Mouse (Mus musculus) cerebellum, adult 9-10 months (tissue): ENCODE results near the gene 4930524J08Rik.
A peak's percentile ranks its signal among the peaks of the same experiment; 100 is the strongest.

Source experiments
- DNase-seq: peaks from one replicate; pipeline ENCODE4 v3.0.0; 2022

Gene 4930524J08Rik

DNA sequence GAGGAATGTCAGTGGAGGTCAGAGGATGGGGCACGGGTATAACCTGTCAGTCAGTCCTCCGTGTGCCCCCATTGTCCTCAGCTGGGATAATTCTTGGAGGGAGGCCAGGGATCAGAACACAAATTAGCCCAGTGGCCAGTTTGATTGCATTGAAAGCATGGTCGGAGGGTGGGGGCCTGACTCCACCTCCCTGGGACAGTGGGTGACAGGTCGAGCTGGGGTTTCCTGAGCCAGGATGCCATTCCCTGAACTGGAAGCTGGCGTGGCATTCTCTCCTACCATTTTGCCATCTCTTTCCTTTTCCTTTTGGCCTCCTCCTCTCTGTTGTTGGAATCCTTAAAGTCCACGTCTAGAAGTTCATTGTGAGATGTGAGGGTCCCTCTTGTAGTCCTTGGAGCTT lies 27.0 kb downstream of the 4930524J08Rik start:
- no peak for DNase-seq

DNA sequence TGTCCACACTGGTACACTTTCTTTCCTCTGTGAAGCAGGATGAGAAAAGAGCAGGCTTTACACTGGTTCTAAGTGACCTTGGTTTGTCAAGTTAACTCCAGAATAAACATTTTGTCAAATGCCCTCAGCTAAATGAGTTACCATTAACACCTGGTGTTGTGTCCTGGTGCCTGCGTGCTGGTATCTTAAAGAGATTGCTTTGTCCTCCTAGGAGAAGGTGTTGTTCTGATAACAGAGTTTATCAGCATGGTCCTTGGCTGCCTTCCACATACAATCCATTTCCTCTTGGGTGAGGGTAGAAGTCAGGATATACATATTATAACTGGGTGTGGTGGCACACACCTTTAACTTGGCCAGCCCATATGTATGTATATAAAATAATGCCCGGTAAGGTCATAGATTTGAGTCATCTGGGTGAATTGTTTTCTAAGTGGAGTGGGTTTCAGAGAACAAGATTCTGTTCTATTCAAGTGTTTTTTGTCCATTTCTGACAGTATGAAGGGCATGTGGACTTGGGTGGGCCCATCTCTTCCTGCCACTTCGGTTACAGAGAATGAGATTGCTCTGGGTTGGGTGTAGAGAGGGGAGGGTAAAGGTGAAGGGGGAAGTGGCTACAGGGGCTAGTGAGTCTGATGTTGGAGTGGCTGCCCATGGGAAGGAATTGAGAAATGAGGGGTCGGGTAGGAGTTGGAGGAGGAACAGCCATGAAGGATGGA lies 27.6 kb downstream of the 4930524J08Rik start:
- DNase-seq: no peak

DNA sequence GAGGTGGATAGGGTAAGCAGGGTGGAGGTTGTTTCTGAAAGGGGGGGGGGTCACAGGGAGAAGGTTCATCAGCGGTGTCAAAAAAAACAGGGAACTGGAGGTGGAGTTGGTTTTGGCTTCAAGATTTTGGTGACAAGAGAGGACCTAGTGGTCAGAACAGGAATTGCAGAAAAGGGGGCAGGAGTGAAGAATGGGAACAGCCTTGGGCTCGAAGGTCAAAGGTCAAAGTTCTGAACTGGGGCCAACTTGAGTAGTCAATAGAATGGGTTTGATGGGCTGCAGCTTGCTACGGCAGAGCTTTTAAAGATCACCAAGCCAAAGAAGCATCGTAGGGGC lies 28.1 kb downstream of the 4930524J08Rik start:
- no peak for DNase-seq

DNA sequence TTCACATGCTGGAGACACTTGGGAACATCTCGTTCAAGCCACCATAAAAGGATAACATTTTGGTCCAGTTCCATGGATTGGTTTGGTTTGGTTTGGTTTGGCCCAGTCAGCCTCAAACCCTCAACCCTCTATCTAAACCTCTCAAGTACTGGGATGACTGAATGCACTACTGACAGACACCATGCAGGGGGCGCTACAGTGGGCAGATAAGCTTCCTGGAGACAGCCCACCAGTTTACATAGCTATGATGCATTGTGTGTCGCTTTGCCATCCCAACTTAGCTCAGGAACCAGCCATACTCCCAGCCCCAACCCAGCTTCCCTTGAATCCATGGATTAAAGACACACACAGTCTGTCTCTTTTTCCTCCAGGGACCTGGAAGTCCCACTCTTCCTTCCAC lies 29.6 kb downstream of the 4930524J08Rik start:
- no peak for DNase-seq

DNA sequence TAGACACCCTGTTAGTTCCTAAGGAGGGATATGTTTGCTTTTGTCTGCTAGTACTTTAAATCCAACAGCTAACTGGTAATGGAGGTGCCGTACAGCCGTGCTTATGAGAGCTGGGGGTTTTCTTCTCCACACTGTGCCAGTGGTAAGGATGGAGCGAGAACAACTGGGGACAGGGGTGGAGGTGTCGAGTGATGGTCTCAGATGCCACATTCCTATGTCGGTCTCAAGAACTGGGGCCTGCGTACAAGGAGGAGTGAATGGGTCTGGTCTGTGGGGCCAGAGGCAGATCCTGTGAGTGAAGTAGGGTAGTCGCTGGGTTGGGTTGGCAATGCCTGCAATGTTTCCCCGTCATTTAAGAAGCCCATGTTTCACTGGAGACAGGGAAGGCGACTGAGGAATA lies 33.7 kb downstream of the 4930524J08Rik start:
- DNase-seq: no peak

DNA sequence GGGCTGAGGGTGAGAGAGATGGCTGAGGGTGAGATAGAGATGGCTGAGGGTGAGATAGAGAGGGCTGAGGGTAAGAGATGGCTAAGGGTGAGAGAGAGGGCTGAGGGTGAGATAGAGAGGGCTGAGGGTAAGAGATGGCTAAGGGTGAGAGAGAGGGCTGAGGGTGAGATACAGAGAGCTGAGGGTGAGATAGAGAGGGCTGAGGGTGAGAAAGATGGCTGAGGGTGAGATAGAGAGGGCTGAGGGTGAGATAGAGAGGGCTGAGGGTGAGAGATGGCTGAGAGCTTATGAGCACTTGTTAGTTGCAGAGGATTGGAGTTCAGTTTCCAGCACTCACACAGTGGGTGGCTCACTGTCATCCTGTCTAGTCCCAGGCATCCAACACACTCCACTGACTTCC lies 41.2 kb downstream of the 4930524J08Rik start:
- no peak for DNase-seq

DNA sequence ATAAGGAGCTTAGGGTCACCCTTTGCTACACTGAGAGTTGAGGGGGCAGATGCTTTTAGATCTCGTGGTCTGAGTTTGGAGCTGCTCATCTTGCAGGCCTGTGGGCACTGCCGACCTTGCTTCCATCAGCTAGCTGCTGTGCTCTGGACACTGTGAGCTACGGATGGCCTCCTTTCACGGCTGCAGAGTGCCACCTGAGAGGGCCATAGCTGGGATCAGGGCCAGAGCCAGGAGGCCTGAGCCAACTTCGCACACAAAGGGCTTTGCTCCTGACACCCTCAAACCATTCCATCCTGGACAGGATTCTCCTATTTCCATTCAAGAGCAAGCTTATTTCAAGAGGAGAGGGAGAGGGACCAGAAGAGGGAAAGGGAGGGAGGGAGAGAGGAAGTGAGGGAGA lies 45.5 kb downstream of the 4930524J08Rik start:
- peak; percentile 35 for DNase-seq

DNA sequence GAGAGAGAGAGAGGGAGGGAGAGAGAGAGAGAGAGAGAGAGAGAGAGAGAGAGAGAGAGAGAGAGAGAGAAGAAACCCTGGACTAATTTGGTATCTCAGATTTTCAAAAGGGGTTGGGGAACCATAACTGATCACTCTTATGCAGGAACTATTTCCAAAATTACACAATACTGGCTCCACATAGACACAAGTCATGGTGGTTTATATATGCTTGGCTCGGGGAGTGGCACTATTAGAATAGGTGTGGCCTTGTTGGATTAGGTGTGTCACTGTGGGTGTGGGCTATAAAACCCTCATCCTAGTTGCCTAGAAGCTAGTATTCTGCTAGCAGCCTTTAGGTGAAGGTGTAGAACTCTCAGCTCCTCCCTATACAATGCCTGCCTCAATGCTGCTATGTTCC lies 46.0 kb downstream of the 4930524J08Rik start:
- peak; percentile 9 for DNase-seq
